13 mouse cellular contexts compared by ENCODE assay signal in genomic region chr8:107489086-107489485, GRCm38 (mm10). TPM values are rescaled to one million over a fixed set of nuclear protein-coding genes. Genes with fewer than 3 reads are reported as not detected.
DNase-seq lines count a peak whose midpoint lies in the region; ATAC-seq and TF ChIP-seq lines count a peak whose summit lies in the region.
"Had no signal": no experiment of that assay in that cellular context is flagged by ENCODE, and none has a peak within 500 bp of the region (broad histone marks: within the 10 kb centered on the region; RNA-seq: fewer than 3 reads in every experiment).

No protein-coding gene starts in this region.

- peaks cover 12 to 25% of the 10 kb centered on the region in 2 experiments for H3K4me1 ChIP-seq in heart, embryonic 14.5 days (ENCODE audit: control insufficient read depth in 2 of 2, insufficient read depth in 2 of 2, low read length in 2 of 2)
- peaks cover 30% of the 10 kb centered on the region for H3K4me1 ChIP-seq in lung, embryonic 16.5 days (replicated peaks; ENCODE audit: control insufficient read depth, insufficient read depth, low read length)
- H3K4me1 ChIP-seq in intestine, embryonic 15.5 days (replicated peaks), result peaks cover 21% of the 10 kb centered on the region
- peaks cover 8% of the 10 kb centered on the region; the same call in 1 of the 2 replicates for H3K4me1 ChIP-seq in small intestine, adult 2 months (ENCODE audit: control insufficient read depth, insufficient read depth, insufficient read length, low read length)

- WGBS in heart, embryonic 14.5 days, result 64% methylated on average over 4 of the region's 4 CpGs
- 39% methylated on average over 4 of the region's 4 CpGs for WGBS in lung, embryonic 16.5 days
- WGBS in intestine, embryonic 15.5 days, result 53% methylated on average over 4 of the region's 4 CpGs
- WGBS in small intestine, adult 2 months, result 31% methylated on average over 4 of the region's 4 CpGs

- intact Hi-C loops in heart, postnatal 36 days (cut with DNase I), result no loop called here
- intact Hi-C loops in left cerebral cortex, postnatal 4 days (cut with DNase I), result no loop called here

- H3K36me3 ChIP-seq in heart, embryonic 14.5 days (ENCODE audit: control insufficient read depth, insufficient read depth, low read length), result no peaks in the 10 kb centered on the region
- no peaks in the 10 kb centered on the region for H3K36me3 ChIP-seq in lung, embryonic 16.5 days (ENCODE audit: control insufficient read depth, insufficient read depth, low read length)
- no peaks in the 10 kb centered on the region for H3K36me3 ChIP-seq in intestine, embryonic 15.5 days
- H3K36me3 ChIP-seq in small intestine, adult 2 months (ENCODE audit: control insufficient read depth, insufficient read depth, low read length), result peaks cover 9% of the 10 kb centered on the region

- H3K4me3 ChIP-seq in heart, embryonic 14.5 days (ENCODE audit: control insufficient read depth in 1 of 2, insufficient read depth in 1 of 2, low read depth in 1 of 2, low read length in 2 of 2), result no peak overlapping the region
- no peak overlapping the region for H3K4me3 ChIP-seq in lung, embryonic 16.5 days (ENCODE audit: low read length)
- H3K4me3 ChIP-seq in intestine, embryonic 15.5 days (replicated peaks), result no peak overlapping the region
- H3K4me3 ChIP-seq in small intestine, adult 2 months (ENCODE audit: low read depth, low read length), result no peak overlapping the region

- no peak overlapping the region for H3K9ac ChIP-seq in heart, embryonic 14.5 days (ENCODE audit: low read length)
- H3K9ac ChIP-seq in lung, embryonic 16.5 days (ENCODE audit: low read length), result no peak overlapping the region
- H3K9ac ChIP-seq in intestine, embryonic 15.5 days, result no peak overlapping the region

- H3K27ac ChIP-seq in heart, embryonic 14.5 days (replicated peaks in 1 of 2; ENCODE audit: control insufficient read depth in 1 of 2, insufficient read depth in 1 of 2, low read depth in 2 of 2, low read length in 2 of 2), result peak overlapping the region; percentile 67
- H3K27ac ChIP-seq in lung, embryonic 16.5 days (ENCODE audit: low read length), result peak overlapping the region; percentile 71
- no peak overlapping the region for H3K27ac ChIP-seq in intestine, embryonic 15.5 days
- H3K27ac ChIP-seq in small intestine, adult 2 months (ENCODE audit: insufficient read depth, low read depth, low read length), result peak overlapping the region; percentile 52; the same call in 1 of the 2 replicates

- no peak for TF ChIP-seq POLR2A in small intestine, adult 2 months (IDR thresholded peaks at IDR 0.05; ENCODE audit: low read depth, low read length)

- H3K27me3 ChIP-seq in heart, embryonic 14.5 days (ENCODE audit: control insufficient read depth, insufficient read depth, low read length), result no peaks in the 10 kb centered on the region
- H3K27me3 ChIP-seq in lung, embryonic 16.5 days (ENCODE audit: control insufficient read depth, insufficient read depth, low read depth, low read length), result no peaks in the 10 kb centered on the region
- no peaks in the 10 kb centered on the region for H3K27me3 ChIP-seq in intestine, embryonic 15.5 days (replicated peaks)
- H3K27me3 ChIP-seq in small intestine, adult 2 months (ENCODE audit: control insufficient read depth, insufficient read depth, low read length), result no peaks in the 10 kb centered on the region
- H3K27me3 ChIP-seq: CH12.LX had no signal

- no peak for ATAC-seq in heart, embryonic 14.5 days (ENCODE audit: insufficient number of reproducible peaks, insufficient read depth, low FRiP score, low read depth)
- ATAC-seq in lung, embryonic 16.5 days (ENCODE audit: low read depth), result no peak
- peak; percentile 71 for ATAC-seq in intestine, embryonic 15.5 days
- ATAC-seq: activated CD4-positive, CD25-positive, alpha-beta regulatory T cell, adult 4 months had no signal

- H3K4me2 ChIP-seq in heart, embryonic 14.5 days (ENCODE audit: low read length), result no peak overlapping the region
- H3K4me2 ChIP-seq in lung, embryonic 16.5 days (ENCODE audit: low read depth, low read length), result no peak overlapping the region
- no peak overlapping the region for H3K4me2 ChIP-seq in intestine, embryonic 15.5 days (replicated peaks)

- TF ChIP-seq CTCF in small intestine, adult 2 months (IDR thresholded peaks at IDR 0.05; ENCODE audit: extremely low read depth, insufficient read length, insufficient replicate concordance, low read depth, low read length), result no peak

- no peaks in the 10 kb centered on the region for H3K9me3 ChIP-seq in heart, embryonic 14.5 days (ENCODE audit: control insufficient read depth, low read length)
- no peaks in the 10 kb centered on the region for H3K9me3 ChIP-seq in lung, embryonic 16.5 days (ENCODE audit: control insufficient read depth, low read length)
- no peaks in the 10 kb centered on the region for H3K9me3 ChIP-seq in intestine, embryonic 15.5 days

- no peak for DNase-seq in heart, postnatal 36 days
- no peak for DNase-seq in lung, postnatal 10 days
- DNase-seq in left cerebral cortex, postnatal 4 days, result no peak
- no peak for DNase-seq in spleen, adult 12 weeks (ENCODE audit: low spot score)
- DNase-seq: gastrocnemius, postnatal 10 days; right cerebral cortex, postnatal 4 days; thymus, postnatal 25 days had no signal

RNA-seq across cellular contexts. Expression of gene Wwp2, which starts 52.9 kb away (rescaled TPM):
- 28.5 and 28.6 TPM in 2 replicates for polyA plus RNA-seq in heart, embryonic 14.5 days (2014; fragmentation: Nextera tagmentation; extraction: Ambion mirVana)
- 10 to 100 TPM; 23.9 to 26.1 TPM for total RNA-seq in heart, postnatal 36 days (2021)
- polyA plus RNA-seq in lung, embryonic 16.5 days (2015; fragmentation: Nextera tagmentation; extraction: Ambion mirVana), result 60.5 and 64.6 TPM in 2 replicates
- polyA plus RNA-seq in intestine, embryonic 15.5 days (2015; fragmentation: Nextera tagmentation; extraction: Ambion mirVana), result 37.0 and 39.2 TPM in 2 replicates
- polyA plus RNA-seq in small intestine, adult 2 months (2012; rRNA removed), result 23.6 and 56.9 TPM in 2 replicates
- total RNA-seq in left cerebral cortex, postnatal 4 days (2021), result 10 to 100 TPM; 37.3 to 41.5 TPM
